Mouse (Mus musculus): ENCODE results near the gene Sox5.

GRCm38 (mm10) chr6:144158637-144159036 lies 623.1 kb downstream of the Sox5 start:
- TF ChIP-seq CTCF (IDR thresholded peaks at IDR 0.05; ENCODE audit: low read depth) (no peak), EP300 (IDR thresholded peaks at IDR 0.05; ENCODE audit: low read depth) (no peak)

Data from heart, postnatal 0 days (tissue).